Mouse (Mus musculus) left cerebral cortex, postnatal 4 days (tissue): ENCODE data around the gene Mical3. TPM values are rescaled to one million over a fixed set of nuclear protein-coding genes. Genes with fewer than 3 reads are reported as not detected.

Source experiments
- DNase-seq: peaks from one replicate; pipeline ENCODE4 v3.0.0-alpha.2; 2022
- intact Hi-C: fragments of 180-260 bp; cut with DNase I; formaldehyde crosslinking; loops from one replicate; pipeline ENCODE4 v1.15.1; 2025
- total RNA-seq, 2 experiments: library from RNA; stranded (reverse); gene quantifications; 2 replicates each; pipeline ENCODE4 v1.2.3; 2021

Gene Mical3
- total RNA-seq, 2 experiments from 2014 or later = 149 to 156 TPM

DNA sequence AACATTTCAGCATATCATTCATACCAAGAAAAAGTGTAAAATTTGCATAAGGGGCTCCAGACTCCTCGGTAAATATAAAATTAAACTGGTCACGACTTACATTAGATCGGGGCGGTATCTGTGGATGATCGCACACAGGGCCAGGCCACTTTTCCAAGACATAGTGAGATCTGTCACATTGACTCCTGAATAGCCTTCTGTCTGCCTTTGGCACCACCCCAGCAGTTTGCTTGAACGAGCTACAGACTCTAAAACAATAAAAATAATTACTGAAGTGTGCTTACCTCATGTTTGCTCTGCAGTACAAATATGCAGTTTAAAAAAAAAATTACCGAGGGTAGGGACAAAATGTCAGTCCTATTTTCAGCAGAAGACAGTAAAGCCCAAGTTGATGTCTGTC, 103.9 kb downstream of the Mical3 start:
- peak; percentile 62 for DNase-seq
- intact Hi-C loops = loop anchor here (10.0 kb wide), 1 partner anchor 78 kb away; no protein-coding TSS in a partner anchor

DNA sequence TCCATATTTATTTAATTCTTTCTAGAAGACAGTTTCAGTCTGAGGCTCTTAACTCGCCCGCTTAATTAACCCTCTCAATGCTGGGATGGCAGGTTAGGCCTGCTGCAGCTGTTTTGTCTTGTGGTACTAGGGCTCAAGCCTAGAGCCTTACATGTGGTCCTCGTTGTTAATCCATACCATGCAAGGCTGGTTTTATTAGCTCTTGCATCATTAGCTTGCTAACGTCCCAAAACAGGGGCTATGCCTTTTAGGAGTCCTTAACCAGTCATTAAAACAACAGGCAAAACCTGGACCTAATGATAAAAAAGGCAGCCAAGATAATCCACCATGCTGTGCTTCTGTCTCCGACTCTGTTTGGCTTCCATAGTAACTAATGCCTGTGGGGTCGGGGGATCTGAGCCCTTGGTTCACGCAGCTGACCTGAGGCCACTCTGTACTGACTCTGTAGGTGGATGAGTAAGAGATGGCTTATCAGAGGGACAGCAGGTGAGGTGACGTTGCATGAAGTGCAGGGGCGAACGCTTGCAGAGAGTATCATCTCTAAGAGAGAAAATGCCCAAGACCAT, 104.7 kb downstream of the Mical3 start:
- intact Hi-C loops = loop anchor here (10.0 kb wide), 1 partner anchor 79 kb away; no protein-coding TSS in a partner anchor
- DNase-seq = no peak

DNA sequence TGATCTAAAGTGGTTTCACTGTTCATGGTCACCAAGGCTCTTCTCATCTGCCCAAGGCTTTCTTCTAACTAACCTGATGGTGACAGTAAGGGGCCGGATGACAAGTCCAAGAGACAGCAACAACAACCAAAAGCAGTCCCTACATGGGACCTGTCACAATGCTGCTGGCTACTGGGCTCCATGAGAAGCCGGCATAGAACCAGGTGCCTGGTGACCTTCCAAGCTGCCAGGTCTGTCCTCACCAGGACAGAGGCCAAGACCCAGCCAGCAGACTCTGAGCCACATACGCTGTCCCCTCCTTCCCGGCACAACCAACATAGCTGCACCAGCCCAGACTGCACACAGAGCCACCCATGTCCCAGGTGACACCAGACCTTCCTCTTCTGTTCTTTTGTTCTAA, 112.7 kb downstream of the Mical3 start:
- no peak for DNase-seq
- intact Hi-C loops = no loop called here

DNA sequence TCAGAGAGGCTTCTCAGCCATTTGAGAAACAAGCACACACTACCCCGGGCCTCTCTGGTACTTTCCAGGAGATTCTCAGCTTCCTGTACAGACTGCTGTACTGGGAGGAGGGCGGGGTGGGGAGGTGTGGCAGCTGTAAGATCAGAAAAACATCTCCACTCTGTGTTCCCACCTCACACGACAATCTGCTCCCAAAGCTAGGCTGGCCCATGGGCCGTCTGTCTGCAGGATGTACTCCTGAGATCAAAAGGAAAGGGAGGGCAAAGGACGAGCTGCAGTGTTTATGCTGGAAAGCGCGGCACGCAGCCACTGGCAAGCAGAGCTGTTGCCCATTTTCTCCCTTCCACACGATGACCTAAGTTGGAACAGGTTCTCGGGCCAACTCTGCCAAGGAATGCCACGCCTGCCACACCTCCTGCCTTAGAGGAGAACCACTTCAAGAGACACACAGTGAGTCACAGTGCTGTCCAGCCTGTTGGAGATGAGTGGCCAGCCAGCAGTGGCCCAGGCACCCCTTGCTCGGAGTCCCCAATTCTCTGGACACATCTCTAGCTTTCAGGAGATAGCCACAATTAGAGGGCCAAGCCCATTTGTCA, 113.3 kb downstream of the Mical3 start:
- intact Hi-C loops = no loop called here
- DNase-seq = no peak

DNA sequence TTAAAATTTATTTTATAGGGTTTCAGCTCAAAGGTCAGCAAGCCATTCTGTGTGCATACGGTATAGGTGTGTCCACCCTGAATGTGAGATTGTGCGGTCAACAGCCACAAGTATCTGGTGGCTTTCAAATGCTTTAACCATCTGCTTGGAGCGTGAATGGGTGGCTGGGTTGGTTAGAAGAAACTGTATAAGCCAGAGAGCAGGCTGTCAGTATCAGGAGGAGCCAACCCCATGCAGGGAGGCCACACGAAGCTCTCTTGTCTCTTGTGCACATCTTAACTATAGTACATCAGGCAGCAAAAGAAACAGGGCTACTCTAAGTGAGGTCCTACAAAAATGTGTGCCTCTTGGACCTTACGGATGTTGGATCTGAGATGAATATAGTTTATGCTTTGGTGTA, 114.7 kb downstream of the Mical3 start:
- intact Hi-C loops = no loop called here

DNA sequence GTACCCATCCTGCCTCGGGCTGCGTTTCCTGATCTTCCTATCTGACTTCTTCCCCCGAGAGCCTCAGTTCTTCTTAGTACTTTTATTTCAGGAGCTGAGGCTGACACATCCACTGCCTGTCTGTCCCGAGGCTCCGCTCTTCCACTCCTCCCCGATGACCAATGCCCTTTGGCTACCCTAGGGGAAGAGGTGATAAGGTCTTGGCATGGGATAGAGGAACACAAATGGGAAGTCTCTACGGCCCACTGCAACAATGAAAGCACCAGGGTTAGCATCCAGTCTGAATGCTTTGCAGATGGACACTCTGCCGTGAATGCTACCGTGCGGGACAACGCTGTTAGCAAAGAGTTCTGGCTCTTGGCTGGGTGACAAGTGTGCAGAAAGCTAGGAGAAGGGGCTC, 116.5 kb downstream of the Mical3 start:
- DNase-seq = no peak
- intact Hi-C loops = no loop called here

More for the DNA sequence above, 114.7 kb downstream of the Mical3 start:
- no peak for DNase-seq

DNA sequence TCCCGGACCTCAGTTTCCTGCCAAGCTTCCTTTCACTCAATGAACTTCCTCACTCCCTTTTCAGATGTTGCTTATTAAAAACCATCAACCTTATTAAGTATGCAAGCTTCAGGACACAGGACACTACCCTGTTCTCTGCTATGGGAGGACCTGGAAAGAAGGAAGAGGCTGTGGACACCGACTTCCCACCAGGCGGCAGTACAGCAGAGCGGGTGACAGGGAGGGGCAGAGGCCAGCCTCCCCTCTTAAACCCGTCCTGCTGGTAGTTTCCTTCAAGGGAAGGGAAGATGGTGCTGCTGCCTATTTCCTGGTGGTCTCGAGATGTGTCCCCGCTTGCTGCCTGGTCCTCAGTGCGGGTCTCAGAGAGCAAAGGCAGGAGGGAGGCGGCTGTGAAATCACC, 117.0 kb downstream of the Mical3 start:
- peak; percentile 74 for DNase-seq
- intact Hi-C loops = no loop called here

DNA sequence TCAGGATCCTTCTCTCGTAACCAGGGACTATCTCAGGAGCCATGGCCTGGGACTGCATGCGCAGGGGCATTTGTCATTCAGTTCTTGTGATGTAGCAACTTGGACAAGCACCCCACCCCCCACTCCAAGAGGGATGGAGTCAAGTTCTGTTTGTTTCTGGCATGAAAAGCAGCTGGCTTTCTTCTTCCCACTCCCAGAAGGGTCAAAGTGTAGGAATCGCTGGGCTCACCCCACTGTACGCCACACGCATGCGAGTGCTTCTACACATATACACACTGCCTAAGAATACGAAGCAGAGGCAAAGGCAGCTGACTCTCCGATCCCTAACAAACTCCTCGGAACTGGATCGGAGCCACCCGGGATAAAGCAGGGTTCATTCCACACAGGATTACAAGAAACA, 119.1 kb downstream of the Mical3 start:
- intact Hi-C loops = no loop called here
- DNase-seq = no peak

DNA sequence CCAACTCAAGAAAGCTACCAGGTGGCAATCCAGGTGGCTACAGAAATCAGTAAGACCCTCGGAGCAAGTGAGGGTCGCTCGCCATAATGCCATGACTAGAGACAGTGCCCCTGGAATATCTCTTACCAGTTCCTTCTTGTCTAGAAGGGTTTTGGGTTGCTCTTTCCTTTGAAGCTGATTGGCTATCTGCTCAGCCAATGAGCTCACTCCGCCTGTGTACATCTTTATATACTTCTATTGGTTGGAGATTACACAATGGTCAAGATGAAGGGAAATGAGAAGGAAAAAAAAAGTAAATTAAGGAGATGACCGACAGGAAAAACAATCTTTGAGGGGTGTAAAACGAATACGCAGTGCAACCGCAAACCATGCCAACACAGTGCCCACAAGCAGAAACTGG, 121.1 kb downstream of the Mical3 start:
- DNase-seq = no peak
- intact Hi-C loops = no loop called here

DNA sequence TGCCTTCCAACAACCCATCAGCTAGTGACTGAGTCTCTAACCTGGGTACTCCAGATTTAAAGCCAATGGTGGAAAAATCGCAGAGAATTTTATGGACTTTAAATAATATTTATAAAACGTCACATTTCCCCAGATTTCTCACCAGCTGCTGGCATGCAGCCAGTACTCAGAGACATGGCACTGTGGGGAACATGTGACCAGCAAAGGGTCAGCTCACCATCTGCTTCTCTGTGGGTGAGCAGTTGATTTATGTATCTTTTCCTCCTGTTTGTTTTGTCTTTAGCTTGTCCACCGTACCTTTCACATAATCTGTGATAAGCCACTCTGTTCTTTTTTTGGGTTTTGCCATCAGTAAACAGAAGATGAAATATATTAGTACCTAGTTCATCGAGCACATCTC, 125.8 kb downstream of the Mical3 start:
- DNase-seq = peak; percentile 57
- intact Hi-C loops = no loop called here

DNA sequence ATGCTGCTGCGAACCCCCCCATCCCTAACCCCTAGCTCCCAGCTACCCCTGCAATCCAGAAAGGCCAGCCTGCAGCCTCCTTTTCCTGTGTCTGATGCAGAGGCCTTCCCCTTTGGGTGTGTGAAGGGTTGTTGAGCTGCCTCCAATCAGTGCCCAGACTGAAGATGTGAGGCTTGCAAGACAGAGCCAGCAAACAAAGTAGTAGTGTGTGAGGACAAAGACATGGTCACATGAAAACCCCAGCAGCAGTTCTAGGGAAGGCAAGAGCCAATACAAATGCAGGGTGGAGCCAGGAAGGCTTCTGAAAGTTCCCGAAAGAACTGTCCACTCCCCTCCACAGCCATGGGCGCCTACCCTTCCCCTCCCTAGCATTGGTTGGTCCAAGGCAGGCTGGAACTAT, 127.8 kb downstream of the Mical3 start:
- DNase-seq = no peak
- intact Hi-C loops = no loop called here

DNA sequence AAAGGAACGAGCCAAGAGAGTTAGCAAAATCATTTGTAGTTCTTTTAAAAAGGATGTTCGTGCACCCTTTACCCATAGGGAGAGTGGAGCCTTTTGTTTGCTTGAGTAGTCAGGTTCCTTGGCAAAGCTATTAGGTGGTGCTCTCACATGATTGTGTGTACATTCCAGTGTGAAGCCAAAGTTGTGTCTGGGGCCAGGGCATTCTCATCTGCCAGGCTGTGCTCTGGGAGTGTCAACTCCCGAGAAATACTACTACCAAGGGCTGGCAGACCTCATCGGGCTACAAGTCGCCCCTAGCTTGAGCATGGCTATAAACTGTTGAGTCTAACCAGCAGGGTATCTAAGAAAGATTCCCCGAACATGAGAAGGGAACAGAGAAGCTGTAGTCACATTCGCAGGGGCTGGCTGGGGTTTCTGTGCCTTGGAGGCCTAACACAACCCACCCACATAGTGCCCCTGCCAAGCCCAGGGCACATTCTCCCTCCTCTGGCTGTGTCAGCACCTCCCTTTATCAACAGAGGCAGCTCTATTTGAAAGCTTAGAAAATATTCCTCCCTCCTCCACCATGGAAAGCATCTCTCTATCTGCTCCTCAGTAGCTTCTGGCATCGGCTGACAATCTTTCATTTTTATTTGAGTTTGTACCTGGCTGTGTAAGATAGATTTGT, 130.8 kb downstream of the Mical3 start:
- DNase-seq = no peak
- intact Hi-C loops = no loop called here

DNA sequence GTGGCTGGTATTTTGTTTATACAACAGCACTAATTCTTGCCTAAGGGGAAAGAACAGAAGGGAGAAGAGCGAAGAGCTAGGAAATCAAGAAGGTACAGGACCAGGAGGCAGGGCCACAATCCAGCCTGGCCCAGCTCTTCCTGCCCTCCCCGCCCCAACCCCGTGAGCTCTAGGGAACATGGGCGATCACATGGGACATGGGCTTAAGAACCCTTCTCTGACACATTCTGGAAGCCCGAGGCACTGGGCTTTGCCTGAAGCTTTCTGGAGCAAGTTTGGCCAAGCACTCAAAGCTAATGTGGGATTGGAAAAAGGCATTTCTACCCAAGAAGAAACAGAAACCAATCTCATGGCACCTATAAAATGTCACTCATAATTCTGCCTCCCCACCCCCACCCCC, 131.7 kb downstream of the Mical3 start:
- intact Hi-C loops = no loop called here
- DNase-seq = no peak

DNA sequence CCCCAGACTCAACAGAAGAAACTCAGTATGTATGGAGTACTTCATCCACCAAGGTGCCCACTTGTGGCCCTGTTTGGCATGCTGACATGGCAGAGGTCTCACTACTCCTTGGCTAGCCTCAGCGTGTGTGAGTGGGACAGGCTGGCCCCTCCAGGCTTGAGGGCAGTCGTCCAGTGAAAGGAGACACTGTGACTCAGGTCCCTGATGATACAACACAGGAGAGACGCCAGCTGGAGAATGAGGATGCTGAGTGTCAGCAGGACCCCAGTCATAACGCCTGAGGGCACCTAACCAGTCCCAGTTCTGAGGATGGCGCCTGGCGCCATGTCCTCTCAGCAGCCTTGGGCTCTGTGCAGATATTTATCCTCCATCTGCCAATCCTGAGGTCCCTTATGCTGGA, 134.2 kb downstream of the Mical3 start:
- intact Hi-C loops = no loop called here
- peak; percentile 20 for DNase-seq

DNA sequence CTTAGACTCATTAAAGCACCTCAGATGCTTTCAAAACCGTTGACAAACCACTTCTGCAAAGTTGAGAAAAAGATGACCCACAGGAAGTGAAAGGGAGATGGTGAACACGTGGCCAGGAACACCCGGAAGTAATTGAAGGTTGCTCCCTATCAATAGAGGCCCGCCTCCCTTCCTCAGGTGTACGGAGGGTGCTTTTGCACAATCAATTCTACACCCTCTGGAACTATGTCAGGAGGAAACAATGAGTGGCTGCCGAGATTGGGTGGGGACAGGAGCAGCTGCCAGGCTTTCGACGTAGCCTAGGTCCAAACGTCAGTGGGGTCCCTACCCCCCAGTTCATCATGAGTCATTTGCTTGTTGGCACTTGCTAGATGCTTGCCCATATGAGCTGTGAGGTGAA, 135.3 kb downstream of the Mical3 start:
- intact Hi-C loops = no loop called here
- DNase-seq = no peak

DNA sequence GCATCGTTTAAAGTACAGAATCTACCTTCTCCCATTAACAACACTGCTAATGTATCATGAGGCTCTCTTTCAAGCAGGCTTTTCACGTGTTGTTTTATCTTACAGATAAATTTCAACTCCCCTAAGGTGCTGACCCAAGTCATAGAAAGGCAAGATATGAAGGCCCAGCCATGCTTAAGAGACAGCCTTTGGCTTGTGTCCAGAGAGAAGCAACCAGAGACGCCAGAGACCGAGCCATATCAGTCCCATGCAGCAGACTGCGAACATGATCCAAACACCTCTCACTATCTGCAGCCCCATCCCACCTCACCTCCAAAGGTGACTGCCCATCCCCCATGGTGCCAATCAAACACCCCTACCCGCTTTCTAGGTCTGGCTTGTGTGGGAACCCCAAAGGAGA, 138.9 kb downstream of the Mical3 start:
- no peak for DNase-seq
- intact Hi-C loops = no loop called here

DNA sequence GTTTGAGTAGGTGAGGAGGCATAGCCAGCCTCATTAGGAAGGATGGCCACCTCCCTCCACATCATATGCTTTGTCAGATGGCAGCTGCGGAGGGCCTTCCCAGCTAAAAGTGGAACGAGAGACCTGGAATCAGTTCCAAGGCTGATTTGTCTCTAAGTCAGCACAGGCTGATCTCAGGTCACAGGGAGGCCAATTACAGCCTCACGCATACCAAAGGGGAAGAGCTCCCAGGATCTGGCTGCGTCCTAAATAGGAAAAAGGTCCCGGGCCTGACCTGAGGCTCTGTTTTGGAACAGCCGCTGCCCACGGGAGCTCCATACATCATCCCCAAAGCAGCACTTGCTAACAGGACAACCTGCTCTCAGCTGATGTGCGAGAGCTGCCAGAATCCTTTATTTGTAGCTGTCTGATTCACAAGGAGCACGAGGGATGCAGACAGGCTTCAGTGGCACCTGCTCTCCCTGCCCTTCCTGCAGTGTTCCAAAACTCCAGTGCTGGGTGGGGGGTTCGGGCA, 143.2 kb downstream of the Mical3 start:
- no peak for DNase-seq

DNA sequence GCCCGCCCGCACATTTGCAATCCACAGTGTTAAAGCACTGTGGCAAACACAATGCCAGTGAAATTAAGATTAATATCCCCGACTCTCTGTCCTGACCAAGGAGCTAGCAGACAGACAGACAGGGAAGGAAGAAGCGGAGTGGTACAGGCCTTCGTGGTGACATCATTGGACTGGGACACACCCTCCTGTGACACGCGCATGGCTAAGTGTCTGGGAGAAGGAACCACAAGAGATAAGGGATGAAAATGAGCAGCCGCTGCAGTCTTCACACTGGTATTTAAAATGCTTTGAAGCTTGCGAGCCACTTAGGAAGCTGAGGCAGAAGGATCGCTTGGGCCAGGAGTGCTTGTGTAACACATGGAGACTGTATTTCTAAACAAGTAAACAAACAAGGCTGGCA, 143.6 kb downstream of the Mical3 start:
- intact Hi-C loops = no loop called here
- DNase-seq = no peak

More for the DNA sequence above, 143.2 kb downstream of the Mical3 start:
- intact Hi-C loops = no loop called here

DNA sequence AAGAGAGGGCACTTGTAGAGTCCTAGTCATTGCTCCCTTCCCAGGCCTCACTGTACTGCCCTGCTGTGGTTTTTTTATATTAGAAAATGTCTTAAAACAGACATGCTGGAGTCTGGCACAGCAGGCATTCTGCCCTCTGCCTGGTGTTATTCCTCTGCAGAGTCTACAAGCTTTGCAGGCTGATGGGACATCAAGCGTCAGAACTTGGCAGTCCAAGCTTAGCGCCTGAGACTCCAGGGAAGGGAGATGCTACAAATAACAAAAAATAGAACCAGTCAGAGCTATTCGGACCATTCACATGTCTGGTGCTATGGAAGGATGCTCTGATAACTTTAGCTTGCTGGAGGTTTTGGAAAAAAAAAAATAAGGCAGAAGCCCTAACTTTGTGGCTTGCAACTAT, 144.6 kb downstream of the Mical3 start:
- DNase-seq = no peak
- intact Hi-C loops = no loop called here

DNA sequence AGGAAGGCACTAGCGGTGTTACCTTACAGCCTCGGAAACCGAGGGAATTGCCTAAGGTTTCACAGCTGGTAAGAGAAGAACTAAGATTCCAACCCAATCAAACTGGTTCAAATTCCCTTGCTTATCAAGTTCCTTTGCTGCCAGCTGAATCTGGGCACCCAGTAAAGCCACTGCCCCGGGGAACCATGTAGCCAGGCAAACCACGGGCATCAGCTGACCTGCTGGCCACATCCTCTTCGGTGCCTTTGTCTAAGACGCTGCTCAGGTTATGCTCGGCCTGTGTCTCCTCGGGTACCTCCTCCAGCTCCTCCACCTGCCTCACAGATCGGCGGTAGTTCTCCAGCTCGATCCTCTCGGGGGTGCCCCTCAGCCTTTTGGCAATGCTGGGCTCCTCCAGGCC, 148.5 kb downstream of the Mical3 start:
- intact Hi-C loops = no loop called here
- no peak for DNase-seq

DNA sequence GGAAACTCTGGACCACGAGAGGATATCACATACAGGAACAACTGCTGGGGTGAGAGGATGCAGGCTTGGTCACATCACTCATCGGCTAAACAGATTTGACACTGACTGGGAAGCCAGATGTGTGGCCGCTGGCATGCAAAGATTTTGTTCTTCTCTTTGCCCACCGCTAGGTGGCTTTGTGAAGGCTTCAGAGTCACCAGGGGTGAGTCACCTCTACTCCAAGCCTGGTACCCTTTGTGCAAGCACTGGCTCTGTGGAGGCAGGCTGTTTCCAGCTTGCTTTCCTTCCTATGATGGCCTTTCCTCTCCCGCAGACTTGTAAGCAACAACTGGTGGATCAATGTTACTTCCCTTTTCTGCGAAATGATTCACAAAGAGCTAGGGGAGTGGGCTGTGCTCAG, 149.3 kb downstream of the Mical3 start:
- no peak for DNase-seq
- intact Hi-C loops = no loop called here

DNA sequence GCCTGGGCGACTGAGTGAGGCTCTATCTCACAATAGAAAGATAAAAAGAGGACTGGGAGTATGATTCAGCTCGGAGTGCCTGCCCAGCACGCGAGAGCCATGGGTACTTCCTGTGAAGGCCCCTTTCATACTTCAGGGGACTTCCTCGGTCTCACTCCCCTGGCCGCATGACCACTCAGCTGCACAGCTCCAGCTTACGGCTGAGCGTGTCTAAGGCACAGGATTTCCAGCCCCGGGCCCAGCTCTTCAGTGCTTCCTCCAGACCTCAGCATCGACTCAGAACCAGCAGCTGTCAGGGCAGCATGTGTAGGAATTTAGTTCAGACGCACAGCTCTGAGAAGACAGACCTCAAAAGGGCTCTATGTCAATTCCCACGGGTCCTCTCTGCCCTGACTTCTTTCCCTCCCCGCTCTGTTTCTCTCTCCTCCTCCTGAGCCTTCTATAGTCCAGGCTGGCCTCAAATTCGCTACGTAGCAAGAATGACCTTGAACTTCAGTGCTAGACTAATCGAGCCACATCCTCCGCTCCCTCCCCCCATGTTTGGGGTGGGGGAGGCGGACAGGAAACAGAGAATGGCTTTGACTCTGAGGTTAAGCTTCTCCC, 152.7 kb downstream of the Mical3 start:
- DNase-seq = no peak
- intact Hi-C loops = no loop called here
